Mouse (Mus musculus) lung, embryonic 14.5 days (tissue): Measurements from ENCODE around the gene Ttyh1. TPM values are rescaled to one million over a fixed set of nuclear protein-coding genes. Genes with fewer than 3 reads are reported as not detected.

Source experiments
- ATAC-seq: fragments of 200-750 bp; cut with Nextera tagmentation; 2 replicates; pipeline ENCODE4 v1.8.0; 2017; ENCODE audit warnings: mild to moderate bottlenecking, moderate TSS enrichment, moderate library complexity; ENCODE audit not compliant: insufficient read depth
- DNase-seq: peaks from one replicate; pipeline ENCODE4 v3.0.0-alpha.2; 2015
- H3K27ac ChIP-seq: fragments of 300-500 bp; sonication (generic); 2 replicates; pipeline ENCODE4 v1.5.1; 2014; ENCODE audit warnings: low read depth, mild to moderate bottlenecking, moderate library complexity
- H3K27me3 ChIP-seq: fragments of 300-500 bp; sonication (generic); 2 replicates; pipeline ENCODE4 v1.6.1; 2014; ENCODE audit warnings: low read length, control low read depth; ENCODE audit not compliant: insufficient read depth
- H3K36me3 ChIP-seq: fragments of 300-500 bp; sonication (generic); 2 replicates; pipeline ENCODE4 v1.6.1; 2014; ENCODE audit warnings: control low read depth; ENCODE audit not compliant: insufficient read depth
- H3K4me1 ChIP-seq: fragments of 300-500 bp; sonication (generic); 2 replicates; pipeline ENCODE4 v1.6.1; 2014; ENCODE audit warnings: antibody characterized with exemption, control low read depth; ENCODE audit not compliant: insufficient read depth
- H3K4me2 ChIP-seq: fragments of 300-500 bp; sonication (generic); 2 replicates; pipeline ENCODE4 v1.6.1; 2014; ENCODE audit warnings: mild to moderate bottlenecking
- H3K4me3 ChIP-seq: fragments of 300-500 bp; sonication (generic); 2 replicates; pipeline ENCODE4 v1.5.1; 2014; ENCODE audit warnings: low read depth, low read length
- H3K9ac ChIP-seq: fragments of 300-500 bp; sonication (generic); 2 replicates; pipeline ENCODE4 v1.6.1; 2014
- H3K9me3 ChIP-seq: fragments of 300-500 bp; sonication (generic); 2 replicates; pipeline ENCODE4 v1.6.1; 2016; ENCODE audit warnings: low read depth, low read length, control low read depth
- CTCF ChIP-seq: IDR thresholded peaks from 2 replicates; pipeline ENCODE4 v1.5.1; 2016; ENCODE audit warnings: antibody characterized with exemption, low read depth
- WGBS: fragments of 180-500 bp; shearing (Covaris S2); extraction: QIAGEN DNeasy Blood & Tissue Kit; methylation state at CpG from one replicate; pipeline ENCODE4 v1.1.7; 2014; 5-methylcytosine and 5-hydroxymethylcytosine counted together
- polyA plus RNA-seq: library from polyadenylated mRNA; unstranded; fragments of >200 nt; fragmentation: Nextera tagmentation; extraction: Ambion mirVana; gene quantifications from 2 replicates; pipeline ENCODE4 v1.2.1, GENCODE M21; 2014

The Ttyh1 gene
- polyA plus RNA-seq, 1 experiment from 2014 or later: 2.6 TPM

DNA sequence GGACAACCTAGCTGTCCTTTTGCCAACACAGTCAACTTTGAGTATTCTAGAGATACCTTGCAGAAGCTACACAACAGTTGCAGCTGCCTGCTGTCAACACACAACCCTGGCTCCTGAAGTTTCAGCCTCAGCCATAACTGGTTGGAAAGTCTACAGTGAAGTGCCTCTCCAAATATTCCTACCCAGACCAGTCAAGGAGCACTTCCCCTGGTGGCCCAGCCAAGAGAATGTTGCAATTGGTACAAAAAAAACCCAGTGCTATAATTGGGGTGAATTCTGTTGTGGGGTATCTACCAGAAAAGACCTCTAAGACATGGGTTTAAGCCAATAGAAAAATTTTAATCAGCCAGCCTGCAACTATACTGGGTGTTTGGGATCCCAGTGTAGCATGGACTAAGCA lies 33.6 kb upstream of the Ttyh1 start:
- Histone ChIP-seq H3K4me1 (no peaks in the 10 kb centered on the region), H3K36me3 (no peaks in the 10 kb centered on the region), H3K27ac (no peak overlapping the region), H3K9me3 (no peaks in the 10 kb centered on the region), H3K4me3 (no peak overlapping the region), H3K4me2 (no peak overlapping the region), H3K27me3 (no peaks in the 10 kb centered on the region), H3K9ac (no peak overlapping the region)
- ATAC-seq (no peak), DNase-seq (no peak)
- no peak for TF ChIP-seq CTCF

DNA sequence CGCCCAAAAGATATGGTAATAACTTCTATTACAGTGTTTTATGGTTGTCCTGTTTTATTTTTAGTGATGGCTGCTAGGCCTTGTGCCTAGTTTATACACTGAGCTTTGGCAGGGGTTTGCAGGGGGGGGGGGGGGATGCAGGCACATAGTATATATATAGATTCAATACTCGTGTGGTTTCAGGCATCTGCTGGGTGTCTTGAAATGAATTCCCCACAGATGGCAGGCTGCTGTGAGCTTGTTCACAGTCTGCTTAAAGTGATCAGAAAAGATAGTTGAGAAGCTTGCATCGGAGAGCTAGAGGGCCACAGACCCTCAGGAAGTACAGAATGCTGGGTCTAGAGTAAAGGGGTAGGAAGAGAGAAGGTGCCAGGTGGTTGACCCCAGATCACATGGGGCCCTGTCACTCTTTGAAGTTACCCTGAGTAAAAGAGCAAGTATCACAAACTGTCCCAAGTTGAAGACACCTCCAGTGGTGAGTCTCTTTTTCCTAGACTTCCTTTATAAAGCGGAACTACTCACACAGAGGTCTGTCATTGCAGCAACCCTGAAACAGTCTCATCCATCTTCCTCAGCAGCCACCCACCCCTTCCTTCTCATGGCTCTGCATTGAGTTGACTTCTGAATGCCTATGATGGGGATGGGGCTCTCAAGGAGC lies 31.8 kb upstream of the Ttyh1 start:
- no peak overlapping the region for H3K4me3 ChIP-seq
- 62% methylated on average over 4 of the region's 4 CpGs for WGBS
- DNase-seq (no peak), ATAC-seq (no peak)
- H3K9ac ChIP-seq: no peak overlapping the region
- H3K9me3 ChIP-seq: no peaks in the 10 kb centered on the region
- H3K27me3 ChIP-seq: no peaks in the 10 kb centered on the region
- no peak for TF ChIP-seq CTCF
- H3K27ac ChIP-seq: no peak overlapping the region
- no peaks in the 10 kb centered on the region for H3K4me1 ChIP-seq
- no peaks in the 10 kb centered on the region for H3K36me3 ChIP-seq
- no peak overlapping the region for H3K4me2 ChIP-seq

DNA sequence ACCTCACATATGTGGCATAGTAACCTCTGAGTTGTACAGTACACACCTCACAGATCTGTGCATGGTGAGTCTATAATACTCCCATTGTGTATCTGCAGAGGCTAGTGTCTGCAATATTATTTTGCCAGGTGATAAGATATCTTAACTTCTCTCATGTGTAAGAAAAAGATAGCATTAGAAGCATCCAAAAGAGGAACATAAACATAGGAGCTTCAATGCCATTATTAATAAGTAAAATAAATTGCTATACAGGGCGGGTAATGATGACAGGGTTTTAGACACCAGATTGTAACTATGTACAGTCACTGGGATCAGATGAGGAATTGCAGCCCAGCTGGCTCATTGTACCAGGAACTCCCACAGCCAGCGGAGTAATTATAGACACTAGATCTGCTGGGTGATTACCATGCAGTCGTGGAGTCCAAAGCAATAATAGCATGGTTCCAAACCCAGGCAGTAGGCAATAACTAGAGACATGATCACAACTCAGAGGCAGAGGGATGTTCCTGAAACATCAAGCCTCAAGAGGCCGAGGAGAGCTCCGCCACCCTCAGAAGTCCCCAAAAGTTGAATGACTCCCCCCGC lies 31.2 kb upstream of the Ttyh1 start:
- TF ChIP-seq CTCF: no peak
- ATAC-seq: no peak
- 78% methylated on average over 6 of the region's 6 CpGs for WGBS

DNA sequence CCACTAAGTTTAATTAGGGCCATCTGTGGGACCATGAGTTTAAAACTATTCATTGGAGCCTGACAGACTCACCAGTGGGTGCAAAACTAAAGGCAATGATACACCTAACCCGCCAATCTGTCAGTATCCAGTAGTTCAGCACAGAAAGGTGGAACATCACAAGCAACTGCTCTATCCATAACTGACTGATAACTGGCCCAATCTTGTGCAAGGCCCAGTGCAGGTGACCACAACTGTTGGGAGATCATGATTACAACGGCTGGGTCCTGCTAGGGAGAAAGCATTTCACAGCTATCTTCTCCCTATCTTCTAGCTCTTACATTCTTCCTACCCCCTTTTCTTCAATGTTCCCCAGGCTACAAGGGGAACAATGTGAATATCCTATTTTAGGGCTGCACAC lies 30.5 kb upstream of the Ttyh1 start:
- Histone ChIP-seq H3K27ac (no peak overlapping the region), H3K9ac (no peak overlapping the region), H3K4me3 (no peak overlapping the region), H3K4me1 (no peaks in the 10 kb centered on the region), H3K4me2 (no peak overlapping the region), H3K36me3 (no peaks in the 10 kb centered on the region), H3K27me3 (no peaks in the 10 kb centered on the region), H3K9me3 (no peaks in the 10 kb centered on the region)
- ATAC-seq: no peak
- TF ChIP-seq CTCF: no peak
- 68% methylated on average over 2 of the region's 2 CpGs for WGBS
- DNase-seq: no peak

More for the DNA sequence above, 31.2 kb upstream of the Ttyh1 start:
- no peaks in the 10 kb centered on the region for H3K36me3 ChIP-seq
- H3K4me1 ChIP-seq: no peaks in the 10 kb centered on the region
- H3K27ac ChIP-seq: no peak overlapping the region
- no peaks in the 10 kb centered on the region for H3K9me3 ChIP-seq
- no peaks in the 10 kb centered on the region for H3K27me3 ChIP-seq
- no peak overlapping the region for H3K9ac ChIP-seq
- H3K4me3 ChIP-seq: no peak overlapping the region
- no peak overlapping the region for H3K4me2 ChIP-seq
- DNase-seq: no peak

DNA sequence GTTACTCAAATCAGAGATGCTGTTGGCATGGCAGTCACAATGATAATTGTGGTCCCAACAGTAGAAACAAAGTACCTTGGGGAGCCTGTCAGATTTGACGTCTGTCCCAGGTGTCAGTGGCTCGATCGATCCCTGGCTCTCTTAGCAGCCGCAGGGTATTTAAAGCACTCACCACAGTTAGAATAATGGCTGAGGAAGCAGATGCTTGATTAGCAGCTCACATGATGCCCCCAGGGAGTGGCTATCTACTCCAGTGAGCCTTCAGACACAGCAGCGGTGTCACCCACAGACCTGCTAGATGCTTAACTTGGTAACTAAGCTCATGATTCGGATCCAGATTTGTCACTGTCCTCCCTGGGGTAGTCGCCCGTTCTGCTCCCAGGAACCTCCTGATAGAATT lies 28.0 kb upstream of the Ttyh1 start:
- ATAC-seq (no peak), DNase-seq (no peak)
- H3K36me3 ChIP-seq: no peaks in the 10 kb centered on the region
- H3K4me1 ChIP-seq: no peaks in the 10 kb centered on the region
- H3K4me3 ChIP-seq: no peak overlapping the region
- no peak overlapping the region for H3K4me2 ChIP-seq
- 39% methylated on average over 8 of the region's 8 CpGs for WGBS
- H3K9me3 ChIP-seq: no peaks in the 10 kb centered on the region
- no peak overlapping the region for H3K9ac ChIP-seq
- H3K27ac ChIP-seq: no peak overlapping the region
- no peaks in the 10 kb centered on the region for H3K27me3 ChIP-seq
- no peak for TF ChIP-seq CTCF

DNA sequence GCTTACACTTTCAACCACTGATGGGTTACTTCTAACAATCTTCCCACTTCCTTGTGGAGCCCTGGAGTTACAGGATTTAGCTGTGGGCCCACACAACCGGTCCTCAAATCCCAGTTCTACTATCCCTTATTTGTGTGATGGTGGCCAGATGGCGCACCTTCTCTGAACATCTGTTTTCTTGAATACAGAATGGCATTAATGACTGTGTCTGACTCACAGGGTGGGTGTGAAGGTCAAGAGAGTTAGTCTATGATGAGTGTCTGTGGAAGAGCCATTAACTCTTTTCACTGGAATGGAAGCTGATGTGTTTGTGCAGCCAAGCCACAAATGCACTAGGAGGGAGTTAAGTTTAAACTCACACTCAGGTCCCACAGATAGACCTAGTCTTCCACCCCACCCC lies 20.9 kb upstream of the Ttyh1 start:
- no peak for ATAC-seq
- H3K9me3 ChIP-seq: no peaks in the 10 kb centered on the region
- H3K27me3 ChIP-seq: no peaks in the 10 kb centered on the region
- H3K4me1 ChIP-seq: no peaks in the 10 kb centered on the region
- TF ChIP-seq CTCF: no peak
- no peak overlapping the region for H3K4me3 ChIP-seq
- no peak for DNase-seq
- 66% methylated on average over 2 of the region's 2 CpGs for WGBS
- H3K9ac ChIP-seq: no peak overlapping the region
- H3K27ac ChIP-seq: no peak overlapping the region
- no peak overlapping the region for H3K4me2 ChIP-seq
- no peaks in the 10 kb centered on the region for H3K36me3 ChIP-seq

DNA sequence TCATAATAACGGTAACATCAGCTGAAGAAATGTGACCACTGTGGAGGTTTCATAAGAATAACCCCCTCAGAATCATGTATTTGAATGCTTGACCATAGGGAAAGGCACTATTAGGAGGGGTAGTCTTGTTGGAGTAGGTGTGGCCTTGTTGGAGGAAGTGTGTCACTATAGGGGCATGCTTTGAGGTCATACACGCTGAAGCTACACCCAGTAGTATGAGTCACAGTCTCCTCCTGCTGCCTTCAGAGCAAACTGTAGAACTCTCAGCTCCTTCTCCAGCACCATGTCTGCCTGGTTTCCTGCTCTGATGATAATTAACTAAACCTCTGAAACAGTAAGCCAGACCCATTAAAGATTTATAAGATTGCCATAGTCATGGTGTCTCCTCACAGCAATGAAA lies 20.4 kb upstream of the Ttyh1 start:
- no peaks in the 10 kb centered on the region for H3K4me1 ChIP-seq
- no peak overlapping the region for H3K4me2 ChIP-seq
- no peak overlapping the region for H3K4me3 ChIP-seq
- H3K9ac ChIP-seq: no peak overlapping the region
- no peaks in the 10 kb centered on the region for H3K9me3 ChIP-seq
- TF ChIP-seq CTCF: no peak
- H3K36me3 ChIP-seq: no peaks in the 10 kb centered on the region
- H3K27me3 ChIP-seq: no peaks in the 10 kb centered on the region
- no peak overlapping the region for H3K27ac ChIP-seq
- 59% methylated on average over 2 of the region's 2 CpGs for WGBS
- no peak for ATAC-seq
- no peak for DNase-seq

DNA sequence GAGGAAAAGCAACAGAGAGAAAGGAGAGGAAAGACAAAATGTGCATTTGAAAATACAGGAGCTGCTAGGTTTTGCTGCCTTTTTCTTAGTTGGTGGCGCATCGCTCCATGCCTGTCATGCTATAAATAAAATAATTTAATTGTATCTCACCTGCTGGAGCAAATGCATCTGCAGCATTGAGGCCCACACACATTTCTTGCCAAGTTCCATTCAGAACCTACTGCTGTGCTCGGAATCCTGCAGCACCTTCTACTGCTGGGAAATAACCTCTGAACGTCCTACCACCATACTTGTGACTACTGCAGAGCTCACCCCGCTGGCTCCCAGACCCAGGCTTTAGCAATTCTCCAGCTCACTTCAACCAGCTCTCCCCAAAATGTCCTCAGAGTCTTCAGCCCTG lies 18.1 kb upstream of the Ttyh1 start:
- Histone ChIP-seq H3K9ac (no peak overlapping the region), H3K9me3 (no peaks in the 10 kb centered on the region), H3K36me3 (no peaks in the 10 kb centered on the region), H3K27ac (no peak overlapping the region), H3K4me1 (no peaks in the 10 kb centered on the region), H3K4me2 (no peak overlapping the region), H3K27me3 (no peaks in the 10 kb centered on the region), H3K4me3 (no peak overlapping the region)
- DNase-seq (no peak), ATAC-seq (no peak)
- no peak for TF ChIP-seq CTCF
- 84% methylated on average over 5 of the region's 5 CpGs for WGBS
